Mouse (Mus musculus) T-helper 17 cell (primary cell): ENCODE measurements around the gene Paxip1.

ENCODE experiments used
- in situ Hi-C, 2 experiments: fragments of 300-600 bp; cut with MboI, MseI; formaldehyde crosslinking; loops; 1 replicate in 1 of 2; 2 replicates in 1 of 2; pipeline ENCODE4 v1.15.1; 2025; ENCODE audit warnings: high pct_unique_total_duplicates in 2 of 2

Gene Paxip1

DNA sequence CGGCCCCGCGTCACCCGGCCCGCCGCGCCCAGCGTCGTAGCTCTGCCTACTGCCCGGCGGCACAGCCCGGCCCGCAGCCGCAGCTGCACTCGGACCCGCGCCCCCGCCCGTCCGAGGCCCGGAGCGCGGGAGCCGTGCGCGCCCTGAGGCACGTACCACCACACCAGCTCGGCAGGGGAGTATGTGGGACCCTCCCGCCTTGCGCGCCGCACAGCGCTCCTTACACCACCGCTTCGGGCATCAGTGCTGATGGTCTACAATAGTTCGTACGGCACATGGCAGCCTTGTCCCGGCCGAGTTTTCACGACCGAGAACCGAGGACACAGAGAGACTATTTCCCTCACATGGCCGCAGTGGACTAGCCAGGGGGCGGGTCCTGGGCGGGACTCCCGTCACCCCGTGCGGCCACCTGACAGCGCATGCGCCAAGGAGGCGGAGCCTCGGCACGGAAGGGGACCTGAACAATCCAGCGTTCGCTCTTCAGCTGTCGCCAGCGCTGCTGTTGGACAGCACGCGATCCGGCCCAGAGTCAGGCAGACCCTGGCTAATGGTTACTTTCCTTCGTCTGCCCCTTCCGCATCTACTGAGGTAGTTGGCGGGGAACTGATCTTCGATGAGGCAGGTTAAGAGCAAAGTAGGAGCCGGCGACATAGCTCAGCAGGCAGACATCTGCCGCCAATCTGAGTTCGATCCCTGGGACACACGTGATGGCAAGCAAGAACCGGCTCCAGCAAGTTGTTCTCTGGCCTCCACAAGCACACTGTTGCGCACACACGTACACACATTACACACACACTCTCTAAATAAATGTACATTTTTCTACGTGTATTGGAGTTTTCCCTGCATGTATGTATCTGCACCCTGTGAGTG lies at the start of gene Paxip1:
Paxip1 (minus strand) TSS at position 389 of the 870 bp plus-strand sequence.
- in situ Hi-C loops, result loop anchor here in 1 of 2 experiments (25.0 kb wide), 1 partner anchor 571 kb away; no protein-coding TSS in a partner anchor

DNA sequence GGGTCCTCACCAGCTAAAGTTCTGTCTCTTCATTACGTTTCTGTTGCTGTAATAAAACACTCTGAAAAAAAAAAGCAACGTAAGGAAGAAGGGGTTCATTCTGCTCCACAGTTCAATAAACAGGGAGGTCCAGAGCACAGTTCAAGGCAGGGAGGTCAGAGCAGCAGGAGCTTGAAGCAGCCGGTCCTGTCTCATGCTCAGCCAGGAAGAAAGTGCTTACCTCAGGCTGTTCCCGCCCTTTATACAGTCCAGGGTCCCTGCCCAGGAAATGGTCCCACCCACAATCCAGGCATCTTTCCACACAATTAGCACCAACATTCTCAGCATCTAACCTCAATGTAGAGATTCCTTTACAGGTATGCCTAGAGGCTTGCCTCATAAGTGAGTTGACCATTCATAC lies 46.6 kb upstream of the Paxip1 start:
- in situ Hi-C loops, result no loop called here

DNA sequence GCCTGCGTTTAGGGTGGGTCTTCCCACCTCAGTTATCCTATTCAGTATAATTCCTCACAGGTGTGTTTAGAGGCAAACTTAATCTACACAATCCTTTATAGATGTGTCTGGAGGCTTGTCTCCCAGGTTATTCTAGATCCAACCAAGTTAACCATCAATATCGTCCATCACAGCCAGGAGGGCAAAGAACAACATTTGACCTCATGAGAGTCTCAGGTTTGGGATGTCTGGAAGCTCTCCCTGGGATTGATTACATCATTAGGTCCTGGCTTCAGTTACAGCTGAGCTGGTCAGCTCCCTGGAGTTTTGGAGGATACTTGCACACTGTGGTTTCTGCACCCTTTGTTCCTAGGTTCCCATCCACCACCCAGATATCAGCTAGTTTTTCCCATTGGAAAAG lies 43.6 kb upstream of the Paxip1 start:
- in situ Hi-C loops, result no loop called here

DNA sequence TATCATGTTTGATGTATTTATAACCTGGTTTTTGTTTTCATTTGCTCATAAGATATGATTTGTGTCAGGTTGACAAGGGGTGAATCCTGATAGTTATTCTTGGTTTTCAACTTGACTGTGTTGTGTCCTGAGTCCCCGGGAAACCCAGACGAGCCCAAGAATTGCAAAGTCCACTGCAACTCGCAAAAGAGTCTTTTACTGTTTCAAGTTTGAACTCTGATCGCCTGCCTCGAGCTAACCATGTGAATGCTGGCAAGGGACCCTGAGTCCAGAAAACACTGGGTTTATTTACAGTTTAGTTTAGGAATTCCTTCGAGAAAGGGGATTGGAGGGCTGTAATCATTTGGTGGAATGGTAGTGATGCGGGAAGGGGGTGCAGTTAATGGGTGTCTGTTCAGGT lies 36.5 kb upstream of the Paxip1 start:
- in situ Hi-C loops, result loop anchor here in 1 of 2 experiments (10.0 kb wide), 1 partner anchor 1287 kb away; no protein-coding TSS in a partner anchor

DNA sequence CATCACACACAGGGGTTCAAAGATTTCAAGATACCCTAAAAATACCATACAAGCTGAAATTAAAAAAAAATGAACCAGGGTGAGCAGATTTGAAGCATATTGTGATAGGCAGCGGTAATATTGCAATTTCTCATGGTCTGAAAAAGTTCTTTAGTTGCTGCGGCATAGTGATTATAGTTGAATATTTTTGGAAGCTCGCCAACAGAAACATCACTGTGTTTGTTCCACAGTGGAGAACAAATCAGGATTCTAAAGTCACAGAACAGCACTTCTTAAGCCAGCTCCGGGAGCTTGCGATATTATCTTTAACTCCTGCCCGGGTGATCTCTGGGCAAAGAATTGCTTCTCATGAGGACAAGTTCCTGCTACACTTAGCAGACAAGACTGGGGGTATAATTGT lies 29.7 kb upstream of the Paxip1 start:
- in situ Hi-C loops, result loop anchor here in 1 of 2 experiments (10.0 kb wide), 1 partner anchor 1294 kb away; no protein-coding TSS in a partner anchor

DNA sequence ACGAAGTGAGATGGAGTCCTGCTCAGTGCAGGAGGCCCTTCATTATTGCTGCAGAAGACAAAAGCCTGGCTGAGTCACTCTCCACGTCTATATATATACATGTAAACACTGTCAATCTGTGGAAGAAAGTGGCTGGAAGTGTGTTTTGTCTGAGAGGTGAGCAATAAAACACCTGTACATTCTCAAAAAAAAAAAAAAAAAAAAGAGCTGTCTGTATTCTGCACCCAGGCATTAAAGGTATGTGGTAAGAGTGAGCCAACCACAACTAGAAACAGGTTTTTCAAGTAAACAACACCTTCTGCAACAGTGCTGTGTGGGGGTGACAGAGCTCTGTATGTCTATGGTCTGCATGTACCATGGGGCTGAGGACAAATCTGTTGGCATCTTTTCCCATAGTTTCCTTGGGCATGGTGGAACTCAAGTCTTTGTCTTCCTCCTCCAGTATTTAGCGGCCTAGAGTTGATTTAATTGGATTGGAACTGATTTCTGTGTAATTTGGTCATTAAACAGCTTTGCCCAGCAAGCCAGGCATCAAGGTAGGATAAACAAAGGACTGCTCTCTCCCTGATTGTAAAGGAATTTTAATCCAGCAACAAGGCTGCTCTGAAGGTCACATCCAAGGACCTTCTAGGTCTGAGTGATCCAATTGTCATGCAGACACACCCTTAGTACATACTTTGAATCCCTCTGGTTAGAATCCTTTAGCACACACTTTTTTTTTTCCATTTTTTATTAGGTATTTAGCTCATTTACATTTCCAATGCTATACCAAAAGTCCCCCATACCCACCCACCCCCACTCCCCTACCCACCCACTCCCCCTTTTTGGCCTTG lies 27.6 kb upstream of the Paxip1 start:
- in situ Hi-C loops, result loop anchor here in 1 of 2 experiments (10.0 kb wide), 1 partner anchor 1064 kb away; no protein-coding TSS in a partner anchor

DNA sequence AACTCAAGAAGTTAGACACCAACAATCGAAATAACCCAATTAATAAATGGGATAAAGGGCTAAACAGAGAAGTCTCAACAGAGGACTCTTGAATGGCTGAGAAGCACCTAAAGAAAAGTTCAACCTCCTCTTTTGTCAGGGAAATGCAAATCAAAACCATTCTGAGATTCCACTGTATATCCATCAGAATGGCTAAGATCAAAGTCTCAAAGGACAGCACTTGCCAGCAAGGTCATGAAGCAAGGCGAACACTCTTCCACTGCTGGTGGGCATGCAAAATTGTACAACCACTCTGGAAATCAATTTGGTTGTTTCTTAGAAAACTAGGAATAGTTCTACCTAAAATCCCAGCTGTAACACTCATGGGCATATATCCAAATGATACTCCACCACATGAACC lies 22.8 kb upstream of the Paxip1 start:
- in situ Hi-C loops, result loop anchor here in 1 of 2 experiments (10.0 kb wide), 1 partner anchor 1059 kb away; no protein-coding TSS in a partner anchor

DNA sequence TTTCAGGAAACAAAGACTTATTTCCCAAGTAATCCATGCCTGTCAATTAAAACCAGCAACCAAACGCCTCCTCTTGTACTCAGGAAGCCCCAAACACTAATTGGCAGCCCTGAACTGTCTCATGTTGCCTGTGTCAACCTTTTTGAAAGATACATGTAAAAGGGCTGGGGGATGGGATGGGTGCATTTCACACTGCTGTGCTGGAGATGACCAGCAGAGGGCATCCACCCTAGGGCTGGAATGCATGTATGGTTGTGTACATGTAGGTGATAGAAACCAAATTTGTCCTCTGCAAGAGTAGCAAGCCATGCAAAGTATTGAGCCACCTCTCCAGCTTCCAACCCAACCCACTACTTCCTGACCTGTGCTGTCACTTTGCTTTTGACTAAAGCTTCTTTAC lies 2.4 kb upstream of the Paxip1 start:
- in situ Hi-C loops, result loop anchor here in 1 of 2 experiments (25.0 kb wide), 1 partner anchor 568 kb away; no protein-coding TSS in a partner anchor

DNA sequence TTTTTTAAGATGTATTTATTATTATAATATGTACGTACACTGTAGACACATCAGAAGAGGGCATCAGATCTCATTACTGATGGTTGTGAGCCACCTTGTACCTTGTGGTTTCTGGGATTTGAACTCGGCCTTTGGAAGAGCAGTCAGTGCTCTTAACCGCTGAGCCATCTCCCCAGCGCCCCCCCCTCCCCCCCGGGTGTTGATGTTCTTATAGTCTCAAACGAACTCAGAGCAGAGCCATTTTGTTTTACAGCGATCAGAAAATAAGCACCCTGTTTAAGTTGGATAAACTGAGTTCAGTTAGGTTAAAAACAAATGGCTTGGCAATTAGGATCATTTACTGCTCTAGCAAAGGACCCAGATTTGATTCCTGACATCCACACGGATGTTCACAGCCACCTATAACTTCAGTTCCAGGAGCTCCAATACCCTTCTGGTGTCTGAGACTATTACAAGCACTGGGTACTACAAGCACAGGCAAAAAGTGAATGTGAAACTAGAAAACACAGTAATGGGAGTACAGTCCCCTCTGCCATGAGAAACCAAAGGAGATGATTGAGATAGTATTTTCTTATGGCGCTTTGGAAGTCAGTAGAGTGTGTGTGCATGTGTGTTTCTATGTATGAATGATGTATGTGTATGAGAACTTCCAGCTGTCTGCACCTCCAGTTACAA lies 1.2 kb upstream of the Paxip1 start:
- in situ Hi-C loops, result loop anchor here in 1 of 2 experiments (25.0 kb wide), 1 partner anchor 570 kb away; no protein-coding TSS in a partner anchor

DNA sequence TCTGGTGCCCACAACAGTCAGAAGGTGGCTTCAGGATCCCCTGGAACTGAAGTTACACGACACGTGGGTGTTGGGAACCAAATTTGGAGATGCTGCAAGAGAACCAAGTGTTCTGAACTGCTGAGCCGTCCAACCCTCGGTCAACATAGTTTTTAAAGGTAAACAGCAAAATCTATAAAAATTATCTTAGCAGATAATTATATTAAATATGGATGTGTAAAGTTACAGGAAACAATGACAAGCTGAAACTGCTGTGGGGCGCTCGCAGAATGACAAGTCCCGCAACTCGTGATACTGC lies 631 bp upstream of the Paxip1 start:
- in situ Hi-C loops, result loop anchor here in 1 of 2 experiments (25.0 kb wide), 1 partner anchor 570 kb away; no protein-coding TSS in a partner anchor

DNA sequence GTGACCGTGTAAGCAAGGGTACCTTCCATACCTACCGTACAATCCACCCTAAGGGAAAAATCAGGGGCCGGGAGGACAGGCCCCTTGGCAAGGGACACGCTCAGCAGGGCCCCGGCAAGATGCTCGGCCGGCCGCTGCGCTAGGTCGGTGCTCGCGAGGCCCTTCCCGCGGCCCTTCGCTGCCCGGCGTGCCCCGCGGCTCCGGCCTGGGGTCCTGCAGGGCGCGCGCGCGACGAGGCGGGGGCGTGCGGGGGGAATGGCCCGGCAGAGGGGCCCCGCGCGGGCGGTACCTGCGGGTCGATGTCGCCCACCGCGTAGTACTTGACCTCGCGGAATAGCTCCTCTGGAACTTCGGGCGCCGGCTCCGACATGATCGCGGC lies 592 bp downstream of the Paxip1 start:
- in situ Hi-C loops, result loop anchor here in 1 of 2 experiments (25.0 kb wide), 1 partner anchor 571 kb away; no protein-coding TSS in a partner anchor

DNA sequence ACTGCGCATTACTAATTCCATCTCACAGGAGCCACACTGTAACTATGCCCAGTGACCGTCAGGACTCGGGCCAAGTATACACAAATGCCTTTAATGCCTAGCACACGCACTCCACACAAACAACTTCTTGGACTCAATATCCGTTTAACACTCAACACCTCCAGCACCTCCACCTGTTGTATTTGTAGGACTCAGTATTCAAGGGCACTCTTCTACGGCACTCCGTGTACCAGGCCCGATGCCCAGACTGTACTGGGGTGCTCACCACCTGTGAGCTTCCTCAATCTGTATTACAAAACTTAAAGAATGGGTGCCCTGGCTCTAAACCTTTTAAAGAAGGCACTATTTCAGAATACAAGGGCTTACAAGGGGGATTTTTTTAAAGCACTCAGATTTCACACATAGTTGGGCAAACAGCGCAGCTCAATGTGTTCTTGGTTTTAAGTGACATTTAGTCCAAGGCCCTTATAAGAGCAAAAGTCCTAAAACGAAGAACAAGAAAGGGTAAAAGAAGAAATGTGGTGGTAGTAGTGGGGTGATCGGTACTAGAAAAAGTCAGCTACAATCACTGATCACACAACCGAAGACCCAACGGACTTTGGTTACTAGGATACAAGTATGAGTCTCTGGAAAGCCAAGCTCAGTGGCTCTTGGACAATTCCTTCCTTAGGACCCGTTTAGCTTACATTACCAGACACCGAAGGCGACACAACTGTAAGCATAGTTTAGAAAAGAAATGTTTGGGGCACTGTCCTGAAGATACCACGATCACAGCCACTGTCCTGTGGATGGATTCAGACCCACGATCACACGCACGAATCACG lies 1.2 kb downstream of the Paxip1 start:
- in situ Hi-C loops, result loop anchor here in 1 of 2 experiments (25.0 kb wide), 1 partner anchor 572 kb away; no protein-coding TSS in a partner anchor

DNA sequence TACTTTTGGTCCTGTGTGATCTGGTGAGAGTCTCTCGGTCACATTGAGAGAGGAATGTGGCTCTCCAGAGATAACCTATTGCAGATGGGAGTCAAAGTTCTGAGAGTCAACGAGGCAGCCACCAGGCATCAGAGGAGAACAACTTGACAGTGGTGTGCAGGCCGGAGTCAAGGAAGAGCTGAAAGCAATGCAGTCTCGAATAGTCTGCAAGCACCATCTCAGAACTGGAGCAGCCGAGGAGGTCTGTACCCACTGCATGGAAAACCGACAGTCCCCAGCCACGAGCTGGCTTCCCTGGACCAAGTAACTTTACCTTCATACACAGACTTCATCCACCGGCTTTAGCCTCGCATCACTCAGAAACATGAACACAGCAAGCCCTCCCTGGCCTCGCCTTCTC lies 1.9 kb downstream of the Paxip1 start:
- in situ Hi-C loops, result loop anchor here in 1 of 2 experiments (5.0 to 25.0 kb wide), 4 partner anchors 283 to 1795 kb away; partner anchors contain the start of gene Insig1

DNA sequence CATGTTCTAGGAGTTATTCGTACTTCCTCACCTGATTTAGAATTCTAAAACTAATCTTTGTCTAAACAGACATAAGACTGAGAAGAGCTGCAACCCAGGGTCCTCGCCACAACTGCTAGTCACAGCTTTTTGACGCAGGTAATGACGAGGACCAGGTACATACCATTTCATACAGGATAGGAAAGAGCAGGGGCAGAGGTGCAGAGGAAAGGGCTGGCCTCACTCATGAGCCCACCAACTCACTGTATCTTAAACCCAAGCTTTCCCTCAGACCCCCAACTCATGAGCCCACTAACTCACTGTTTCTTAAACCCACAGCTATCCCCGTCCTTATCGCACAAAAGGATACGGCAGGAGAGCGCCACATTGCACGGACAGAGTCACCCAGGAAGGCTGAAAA lies 8.1 kb downstream of the Paxip1 start:
- in situ Hi-C loops, result loop anchor here in 1 of 2 experiments (10.0 to 25.0 kb wide), 3 partner anchors 579 to 1801 kb away; no protein-coding TSS in a partner anchor

DNA sequence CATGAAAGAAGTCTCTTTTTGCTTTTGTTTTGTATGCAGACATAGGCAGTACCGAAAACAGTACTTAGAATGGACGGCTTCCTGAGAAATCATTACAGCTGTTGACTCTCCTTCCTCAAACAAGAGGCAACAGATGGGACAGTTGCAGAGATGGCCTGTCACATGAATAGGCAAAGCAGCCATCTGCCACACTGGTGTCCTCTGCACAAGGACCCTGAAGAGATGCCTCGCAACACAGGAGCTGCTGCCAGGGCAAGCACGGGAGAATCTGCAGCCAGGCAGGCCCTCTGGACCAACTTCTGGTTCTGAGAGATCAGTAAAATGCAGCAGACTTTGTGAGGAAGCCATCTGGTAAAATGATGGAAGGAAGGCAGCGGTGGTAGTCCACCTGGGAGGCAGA lies 23.5 kb downstream of the Paxip1 start:
- in situ Hi-C loops, result no loop called here

DNA sequence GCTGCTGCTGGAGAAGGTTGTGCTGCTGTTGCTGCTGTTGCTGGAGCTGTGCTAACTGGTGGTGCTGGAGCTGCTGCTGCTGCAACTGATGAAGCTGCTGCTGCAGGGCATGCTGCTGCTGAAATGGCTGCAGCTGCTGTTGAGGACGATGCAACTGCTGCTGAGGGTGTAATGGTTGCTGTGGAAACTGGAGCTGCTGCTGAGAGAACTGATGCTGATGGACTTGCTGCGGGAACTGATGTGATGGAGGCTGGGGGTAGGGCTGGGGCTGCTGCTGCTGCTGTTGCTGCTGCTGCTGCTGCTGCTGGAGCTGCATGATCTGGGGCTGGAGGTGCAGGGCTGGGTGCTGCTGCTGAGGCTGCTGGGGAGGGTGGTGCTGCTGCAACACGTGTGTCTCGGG lies 25.7 kb downstream of the Paxip1 start:
- in situ Hi-C loops, result no loop called here

DNA sequence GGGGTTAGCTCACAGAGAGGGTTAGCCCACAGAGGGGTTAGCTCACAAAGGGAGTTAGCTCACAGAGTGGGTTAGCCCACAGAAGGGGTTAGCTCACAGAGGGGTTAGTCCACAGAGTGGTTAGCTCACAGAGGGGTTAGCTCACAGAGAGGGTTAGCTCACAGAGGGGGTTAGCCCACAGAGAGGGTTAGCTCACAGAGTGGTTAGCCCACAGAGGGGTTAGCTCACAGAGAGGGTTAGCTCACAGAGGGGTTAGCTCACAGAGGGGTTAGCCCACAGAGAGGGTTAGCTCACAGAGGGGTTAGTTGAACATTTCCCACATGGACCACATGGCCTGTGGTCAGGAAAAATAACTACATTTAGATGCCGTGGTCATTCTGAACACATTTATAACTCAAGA lies 46.5 kb downstream of the Paxip1 start:
- in situ Hi-C loops, result no loop called here

DNA sequence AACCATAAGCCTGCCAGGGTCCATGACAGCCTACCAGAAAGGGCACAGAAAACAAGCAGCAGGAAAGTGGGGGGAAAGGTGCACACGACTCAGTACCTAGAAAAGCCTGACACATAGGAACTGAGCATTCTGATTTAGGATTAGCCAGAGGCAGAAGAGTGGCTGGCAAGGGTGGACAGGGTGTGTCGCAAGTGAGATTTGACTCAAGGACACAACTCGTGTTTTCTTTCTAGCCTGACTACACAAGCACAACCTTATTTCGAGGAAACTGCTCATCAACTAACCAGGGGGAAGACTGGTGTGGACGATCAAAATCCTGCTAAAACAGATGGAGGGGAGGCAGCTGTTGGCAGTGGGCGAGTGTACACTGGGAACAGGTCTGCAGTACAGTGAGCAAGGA lies 52.3 kb downstream of the Paxip1 start:
- in situ Hi-C loops, result no loop called here

DNA sequence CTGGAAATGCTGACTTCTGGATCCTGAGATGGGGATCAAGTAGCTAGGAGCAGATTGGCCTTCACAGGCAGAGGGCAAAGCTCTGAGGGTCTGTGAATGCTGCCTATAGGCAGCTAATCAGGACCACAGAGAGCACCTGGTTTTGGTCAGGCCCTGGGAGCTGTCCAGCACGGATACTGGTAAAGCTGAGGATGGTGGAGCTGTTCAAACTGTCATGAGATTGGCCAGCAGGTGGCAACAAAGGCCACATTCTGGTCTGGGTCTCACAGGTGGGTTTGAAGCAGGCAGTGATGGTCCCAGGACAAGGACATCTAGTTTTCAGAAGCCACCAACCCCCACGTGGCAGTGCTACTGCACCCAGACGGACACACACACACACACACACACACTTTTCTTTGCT lies 54.3 kb downstream of the Paxip1 start:
- in situ Hi-C loops, result no loop called here

DNA sequence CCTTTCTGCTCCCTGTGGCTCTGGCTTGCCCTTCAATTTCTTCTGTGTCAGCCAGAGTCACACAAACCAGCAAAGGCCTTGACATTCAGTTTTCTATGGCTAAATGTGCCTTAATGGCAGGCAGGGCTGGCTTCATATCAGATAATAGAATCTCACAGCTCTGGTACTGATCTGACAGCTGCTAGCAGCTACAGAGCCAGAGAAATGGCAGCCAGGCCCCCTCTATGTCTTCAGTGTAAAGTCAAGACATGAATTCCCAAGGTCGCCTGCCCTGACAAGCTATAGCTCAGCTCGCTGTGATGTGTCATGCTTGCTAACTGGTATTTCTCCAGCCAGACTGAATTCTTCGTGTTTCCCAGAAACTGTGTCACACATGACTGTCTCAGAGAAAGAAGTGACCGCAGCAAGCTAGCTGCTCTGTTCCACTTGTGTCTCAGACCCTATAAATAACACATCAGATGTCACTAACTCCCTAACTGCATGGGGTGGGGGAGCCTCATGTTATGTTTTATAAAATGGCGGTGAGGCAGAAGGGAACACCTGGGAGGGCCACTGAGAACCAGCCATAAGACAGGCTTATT lies 59.1 kb downstream of the Paxip1 start:
- in situ Hi-C loops, result no loop called here
